Mouse (Mus musculus): Measurements from ENCODE around the gene Farp1. TPM values are rescaled to one million over a fixed set of nuclear protein-coding genes. Genes with fewer than 3 reads are reported as not detected.

Gene Farp1
- polyA plus RNA-seq, 1 experiment from 2014 or later = 10.8 TPM

- no peak overlapping the region for H3K27ac ChIP-seq
- H3K9ac ChIP-seq = no peak overlapping the region
- H3K36me3 ChIP-seq = 0 out of 2 replicates have a peak, but pooled peaks cover 9% of the 10 kb centered on the region
- H3K4me1 ChIP-seq (replicated peaks) = peaks cover 20% of the 10 kb centered on the region
- no peak overlapping the region for H3K4me3 ChIP-seq
- no peaks in the 10 kb centered on the region for H3K9me3 ChIP-seq (replicated peaks)
- ATAC-seq (replicated peaks; ENCODE audit: insufficient number of reproducible peaks, insufficient read depth, low FRiP score, low read depth) = no peak
- 73% methylated on average over 5 of the region's 5 CpGs for WGBS
- H3K27me3 ChIP-seq = no peaks in the 10 kb centered on the region
- H3K4me2 ChIP-seq = no peak overlapping the region
These were observed 216.1 kb downstream of the Farp1 start for GRCm38 (mm10) chr14:121251099-121251498.

- WGBS = 69% methylated on average over 4 of the region's 4 CpGs
- Histone ChIP-seq H3K27ac (no peak overlapping the region), H3K4me3 (no peak overlapping the region), H3K36me3 (0 out of 2 replicates have a peak, but pooled peaks cover 9% of the 10 kb centered on the region), H3K4me2 (no peak overlapping the region), H3K4me1 (replicated peaks) (peaks cover 14% of the 10 kb centered on the region), H3K9me3 (replicated peaks) (no peaks in the 10 kb centered on the region), H3K9ac (no peak overlapping the region), H3K27me3 (no peaks in the 10 kb centered on the region)
- ATAC-seq (replicated peaks; ENCODE audit: insufficient number of reproducible peaks, insufficient read depth, low FRiP score, low read depth) = no peak
These were observed 216.7 kb downstream of the Farp1 start for GRCm38 (mm10) chr14:121251708-121252107.

- H3K4me3 ChIP-seq = no peak overlapping the region
- no peak overlapping the region for H3K4me2 ChIP-seq
- no peak for ATAC-seq (replicated peaks; ENCODE audit: insufficient number of reproducible peaks, insufficient read depth, low FRiP score, low read depth)
- H3K27me3 ChIP-seq = no peaks in the 10 kb centered on the region
- no peaks in the 10 kb centered on the region for H3K9me3 ChIP-seq (replicated peaks)
- peaks cover 7% of the 10 kb centered on the region for H3K4me1 ChIP-seq (replicated peaks)
- H3K27ac ChIP-seq = no peak overlapping the region
- no peak overlapping the region for H3K9ac ChIP-seq
- H3K36me3 ChIP-seq = 0 out of 2 replicates have a peak, but pooled peaks cover 9% of the 10 kb centered on the region
- 80% methylated on average over 10 of the region's 10 CpGs for WGBS
These were observed 217.5 kb downstream of the Farp1 start for GRCm38 (mm10) chr14:121252542-121252941.

GRCm38 (mm10) chr14:121254869-121255268 is 219.9 kb downstream of the Farp1 start:
- 80% methylated on average over 10 of the region's 10 CpGs for WGBS
- no peaks in the 10 kb centered on the region for H3K9me3 ChIP-seq (replicated peaks)
- 0 out of 2 replicates have a peak, but pooled peaks have one; percentile 27 for ATAC-seq (replicated peaks; ENCODE audit: insufficient number of reproducible peaks, insufficient read depth, low FRiP score, low read depth)
- no peak overlapping the region for H3K27ac ChIP-seq
- no peak overlapping the region for H3K4me3 ChIP-seq
- no peaks in the 10 kb centered on the region for H3K4me1 ChIP-seq (replicated peaks)
- H3K27me3 ChIP-seq = no peaks in the 10 kb centered on the region
- H3K36me3 ChIP-seq = 0 out of 2 replicates have a peak, but pooled peaks cover 9% of the 10 kb centered on the region
- no peak overlapping the region for H3K4me2 ChIP-seq
- H3K9ac ChIP-seq = no peak overlapping the region

- WGBS = 79% methylated on average over 13 of the region's 13 CpGs
- 0 out of 2 replicates have a peak, but pooled peaks cover 9% of the 10 kb centered on the region for H3K36me3 ChIP-seq
These were observed 220.5 kb downstream of the Farp1 start for GRCm38 (mm10) chr14:121255469-121255868.

GRCm38 (mm10) chr14:121256896-121257295 is 221.9 kb downstream of the Farp1 start:
- Histone ChIP-seq H3K27me3 (no peaks in the 10 kb centered on the region), H3K36me3 (0 out of 2 replicates have a peak, but pooled peaks cover 9% of the 10 kb centered on the region), H3K4me1 (replicated peaks) (peaks cover 2% of the 10 kb centered on the region; the same call in 1 of the 2 replicates), H3K9ac (no peak overlapping the region), H3K4me3 (no peak overlapping the region), H3K9me3 (replicated peaks) (no peaks in the 10 kb centered on the region), H3K27ac (no peak overlapping the region), H3K4me2 (no peak overlapping the region)
- WGBS = 85% methylated on average over 7 of the region's 7 CpGs
- ATAC-seq (replicated peaks; ENCODE audit: insufficient number of reproducible peaks, insufficient read depth, low FRiP score, low read depth) = no peak

More at GRCm38 (mm10) chr14:121255469-121255868, 220.5 kb downstream of the Farp1 start:
- Histone ChIP-seq H3K27me3 (no peaks in the 10 kb centered on the region), H3K27ac (no peak overlapping the region), H3K4me1 (replicated peaks) (no peaks in the 10 kb centered on the region), H3K4me2 (no peak overlapping the region), H3K9me3 (replicated peaks) (no peaks in the 10 kb centered on the region), H3K9ac (no peak overlapping the region), H3K4me3 (no peak overlapping the region)
- ATAC-seq (replicated peaks; ENCODE audit: insufficient number of reproducible peaks, insufficient read depth, low FRiP score, low read depth) = no peak

- Histone ChIP-seq H3K9ac (no peak overlapping the region), H3K4me2 (no peak overlapping the region), H3K36me3 (0 out of 2 replicates have a peak, but pooled peaks cover 9% of the 10 kb centered on the region), H3K4me3 (no peak overlapping the region), H3K9me3 (replicated peaks) (no peaks in the 10 kb centered on the region), H3K27ac (no peak overlapping the region), H3K4me1 (replicated peaks) (peaks cover 16% of the 10 kb centered on the region), H3K27me3 (no peaks in the 10 kb centered on the region)
- ATAC-seq (replicated peaks; ENCODE audit: insufficient number of reproducible peaks, insufficient read depth, low FRiP score, low read depth) = no peak
- 72% methylated on average over 11 of the region's 11 CpGs for WGBS
These were observed 224.3 kb downstream of the Farp1 start for GRCm38 (mm10) chr14:121259332-121259731.

GRCm38 (mm10) chr14:121259789-121260188 is 224.8 kb downstream of the Farp1 start:
- H3K4me3 ChIP-seq = no peak overlapping the region
- H3K4me2 ChIP-seq = no peak overlapping the region
- no peak overlapping the region for H3K9ac ChIP-seq
- WGBS = 49% methylated on average over 7 of the region's 7 CpGs
- 0 out of 2 replicates have a peak, but pooled peaks have one; percentile 32 for ATAC-seq (replicated peaks; ENCODE audit: insufficient number of reproducible peaks, insufficient read depth, low FRiP score, low read depth)
- H3K9me3 ChIP-seq (replicated peaks) = no peaks in the 10 kb centered on the region
- H3K27ac ChIP-seq = no peak overlapping the region
- H3K36me3 ChIP-seq = 0 out of 2 replicates have a peak, but pooled peaks cover 9% of the 10 kb centered on the region
- peaks cover 21% of the 10 kb centered on the region for H3K4me1 ChIP-seq (replicated peaks)
- H3K27me3 ChIP-seq = no peaks in the 10 kb centered on the region

- no peak overlapping the region for H3K4me2 ChIP-seq
- H3K4me1 ChIP-seq (replicated peaks) = peaks cover 23% of the 10 kb centered on the region
- H3K36me3 ChIP-seq = no peaks in the 10 kb centered on the region
- no peak overlapping the region for H3K27ac ChIP-seq
- H3K27me3 ChIP-seq = no peaks in the 10 kb centered on the region
- WGBS = 73% methylated on average over 5 of the region's 5 CpGs
- H3K9ac ChIP-seq = no peak overlapping the region
- ATAC-seq (replicated peaks; ENCODE audit: insufficient number of reproducible peaks, insufficient read depth, low FRiP score, low read depth) = no peak
- H3K4me3 ChIP-seq = no peak overlapping the region
- no peaks in the 10 kb centered on the region for H3K9me3 ChIP-seq (replicated peaks)
These were observed 226.4 kb downstream of the Farp1 start for GRCm38 (mm10) chr14:121261229-121261879.

- H3K27ac ChIP-seq = peak overlapping the region; percentile 15; the same call in 1 of the 2 replicates
- no peaks in the 10 kb centered on the region for H3K9me3 ChIP-seq (replicated peaks)
- no peak overlapping the region for H3K4me2 ChIP-seq
- H3K36me3 ChIP-seq = 0 out of 2 replicates have a peak, but pooled peaks cover 4% of the 10 kb centered on the region
- H3K9ac ChIP-seq = no peak overlapping the region
- no peaks in the 10 kb centered on the region for H3K27me3 ChIP-seq
- no peak for ATAC-seq (replicated peaks; ENCODE audit: insufficient number of reproducible peaks, insufficient read depth, low FRiP score, low read depth)
- H3K4me1 ChIP-seq (replicated peaks) = peaks cover 30% of the 10 kb centered on the region
- no peak overlapping the region for H3K4me3 ChIP-seq
- 61% methylated on average over 4 of the region's 4 CpGs for WGBS
These were observed 227.6 kb downstream of the Farp1 start for GRCm38 (mm10) chr14:121262606-121263005.

GRCm38 (mm10) chr14:121263912-121264311 is 228.9 kb downstream of the Farp1 start:
- Histone ChIP-seq H3K36me3 (0 out of 2 replicates have a peak, but pooled peaks cover 6% of the 10 kb centered on the region), H3K4me2 (no peak overlapping the region), H3K27ac (no peak overlapping the region), H3K4me1 (replicated peaks) (peaks cover 30% of the 10 kb centered on the region), H3K27me3 (no peaks in the 10 kb centered on the region), H3K9me3 (replicated peaks) (no peaks in the 10 kb centered on the region), H3K9ac (no peak overlapping the region), H3K4me3 (no peak overlapping the region)
- 61% methylated on average over 2 of the region's 2 CpGs for WGBS
- ATAC-seq (replicated peaks; ENCODE audit: insufficient number of reproducible peaks, insufficient read depth, low FRiP score, low read depth) = no peak

Measured in heart, embryonic 15.5 days (tissue).